Mouse (Mus musculus) intestine, embryonic 16.5 days (tissue): Measurements from ENCODE around the gene Sugct. TPM values are rescaled to one million over a fixed set of nuclear protein-coding genes. Genes with fewer than 3 reads are reported as not detected.

ENCODE experiments used
- ATAC-seq: fragments of 200-750 bp; cut with Nextera tagmentation; 2 replicates; pipeline ENCODE4 v1.8.0; 2017; ENCODE audit warnings: moderate TSS enrichment, moderate library complexity
- H3K27ac ChIP-seq: fragments of 300-500 bp; sonication (generic); 2 replicates; pipeline ENCODE4 v1.5.1; 2014; ENCODE audit warnings: mild to moderate bottlenecking, low read length
- H3K27me3 ChIP-seq: fragments of 300-500 bp; sonication (generic); replicated peaks from 2 replicates; pipeline ENCODE4 v1.6.1; 2014; ENCODE audit warnings: low read length, control low read depth, mixed read lengths; ENCODE audit not compliant: control insufficient read depth, insufficient read depth
- H3K36me3 ChIP-seq: fragments of 300-500 bp; sonication (generic); 2 replicates; pipeline ENCODE4 v1.6.1; 2014; ENCODE audit warnings: low read length, control low read depth; ENCODE audit not compliant: control insufficient read depth, insufficient read depth
- H3K4me1 ChIP-seq: fragments of 300-500 bp; sonication (generic); 2 replicates; pipeline ENCODE4 v1.6.1; 2014; ENCODE audit warnings: low read length, control low read depth, mixed read lengths; ENCODE audit not compliant: control insufficient read depth, insufficient read depth
- H3K4me2 ChIP-seq: fragments of 300-500 bp; sonication (generic); 2 replicates; pipeline ENCODE4 v1.6.1; 2014; ENCODE audit warnings: low read depth, low read length, control low read depth
- H3K4me3 ChIP-seq: fragments of 300-500 bp; sonication (generic); 2 replicates; pipeline ENCODE4 v1.5.1; 2014; ENCODE audit warnings: mild to moderate bottlenecking, low read length
- H3K9ac ChIP-seq: fragments of 300-500 bp; sonication (generic); 2 replicates; pipeline ENCODE4 v1.6.1; 2014; ENCODE audit warnings: low read depth, low read length
- H3K9me3 ChIP-seq: fragments of 300-500 bp; sonication (generic); 2 replicates; pipeline ENCODE4 v1.6.1; 2016; ENCODE audit warnings: low read length, control low read depth; ENCODE audit not compliant: control insufficient read depth
- WGBS: fragments of 180-500 bp; shearing (Covaris S2); extraction: QIAGEN DNeasy Blood & Tissue Kit; methylation state at CpG from one replicate; pipeline ENCODE4 v1.1.7; 2014; 5-methylcytosine and 5-hydroxymethylcytosine counted together
- polyA plus RNA-seq: library from polyadenylated mRNA; unstranded; fragments of >200 nt; fragmentation: Nextera tagmentation; extraction: Ambion mirVana; gene quantifications from 2 replicates; pipeline ENCODE4 v1.2.1, GENCODE M21; 2015

The Sugct gene
- 7.9 and 8.2 TPM in 2 replicates for polyA plus RNA-seq

DNA sequence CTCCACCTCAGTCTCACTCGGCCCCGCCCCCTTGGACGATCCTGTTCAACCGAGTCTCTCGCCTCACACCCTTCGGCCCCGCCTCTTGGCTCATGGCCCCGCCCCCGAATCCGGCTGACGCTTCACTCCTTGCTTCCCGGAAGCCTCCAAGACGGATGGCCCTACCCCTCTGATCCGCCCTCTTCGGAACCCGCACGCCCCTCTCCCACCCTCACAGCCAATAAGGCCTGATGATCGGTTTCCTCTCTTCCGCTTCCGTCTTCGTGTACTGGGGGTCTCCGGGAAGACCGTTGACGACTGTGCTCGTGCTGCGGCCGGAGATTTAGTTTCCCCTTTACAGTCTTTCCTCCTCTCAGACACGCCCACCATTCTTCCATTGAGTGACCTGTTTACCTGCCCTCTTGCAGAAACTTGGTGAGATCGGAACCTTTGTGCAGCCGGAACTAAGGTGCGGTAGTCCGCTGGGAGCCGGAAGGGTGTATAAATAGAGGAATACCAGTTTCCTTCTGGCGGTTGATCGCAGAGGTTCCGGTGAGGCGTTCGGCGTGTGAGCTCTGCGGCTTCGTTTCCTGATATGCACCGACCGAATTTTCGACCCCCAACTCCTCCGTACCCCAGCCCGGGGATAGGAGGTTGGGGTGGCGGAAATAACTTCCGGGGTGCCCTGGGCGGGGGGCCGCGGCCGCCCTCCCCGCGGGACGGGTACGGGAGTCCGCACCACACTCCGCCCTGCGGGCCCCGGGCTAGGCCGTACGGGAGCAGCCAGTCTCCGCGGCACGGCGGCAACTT lies at the start of gene Sugct, which contains the start of gene Mplkip:
Gene Sugct, minus strand, starts transcription at position 643 of the 789 bp plus-strand sequence.
Gene Mplkip, plus strand, starts transcription at position 282 of the 789 bp plus-strand sequence.
- peak within 1 kb of the TSS; percentile 96 for H3K9ac ChIP-seq
- WGBS = under 1% methylated on average over 66 of the region's 66 CpGs
- H3K4me3 ChIP-seq = peak within 1 kb of the TSS; percentile 76
- ATAC-seq = peak; percentile 98
- no peaks in the 10 kb centered on the region for H3K9me3 ChIP-seq
- peak within 1 kb of the TSS; percentile 74 for H3K4me2 ChIP-seq
- H3K27me3 ChIP-seq = no peaks in the 10 kb centered on the region
- H3K36me3 ChIP-seq = no peaks in the 10 kb centered on the region
- H3K27ac ChIP-seq = peak within 1 kb of the TSS; percentile 95
- H3K4me1 ChIP-seq = peaks cover 6% of the 10 kb centered on the region; the same call in 1 of the 2 replicates

DNA sequence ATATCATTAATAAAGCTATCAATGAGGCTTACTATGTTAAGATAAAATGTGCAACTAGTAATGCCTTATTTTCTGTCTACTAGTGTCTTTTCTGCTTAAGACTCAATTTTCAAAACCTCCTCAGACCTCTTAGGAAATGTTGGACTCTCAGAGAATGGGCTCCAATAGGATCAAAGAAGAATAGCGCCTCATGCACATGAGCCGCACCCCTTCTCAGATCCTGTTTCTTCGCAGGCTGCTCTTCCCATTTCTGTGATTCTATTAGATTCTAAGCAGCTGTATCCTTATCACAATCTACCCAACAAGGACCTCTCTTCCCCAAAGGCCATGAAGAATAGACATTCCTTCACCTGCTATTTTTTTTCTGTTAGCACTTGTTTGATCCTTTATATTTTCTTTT lies 33.4 kb upstream of the Sugct start:
- Histone ChIP-seq H3K4me1 (no peaks in the 10 kb centered on the region), H3K9me3 (no peaks in the 10 kb centered on the region), H3K9ac (no peak overlapping the region), H3K4me3 (no peak overlapping the region), H3K4me2 (no peak overlapping the region), H3K36me3 (no peaks in the 10 kb centered on the region), H3K27ac (no peak overlapping the region), H3K27me3 (no peaks in the 10 kb centered on the region)
- WGBS = 85% methylated on average over 3 of the region's 3 CpGs
- no peak for ATAC-seq

GRCm38 (mm10) chr13:17727922-17728321 lies 32.6 kb upstream of the Sugct start:
- Histone ChIP-seq H3K27me3 (no peaks in the 10 kb centered on the region), H3K36me3 (no peaks in the 10 kb centered on the region), H3K4me2 (no peak overlapping the region), H3K4me3 (no peak overlapping the region), H3K9me3 (no peaks in the 10 kb centered on the region), H3K27ac (no peak overlapping the region), H3K9ac (no peak overlapping the region), H3K4me1 (no peaks in the 10 kb centered on the region)
- no peak for ATAC-seq
- WGBS = 92% methylated on average over 4 of the region's 4 CpGs

DNA sequence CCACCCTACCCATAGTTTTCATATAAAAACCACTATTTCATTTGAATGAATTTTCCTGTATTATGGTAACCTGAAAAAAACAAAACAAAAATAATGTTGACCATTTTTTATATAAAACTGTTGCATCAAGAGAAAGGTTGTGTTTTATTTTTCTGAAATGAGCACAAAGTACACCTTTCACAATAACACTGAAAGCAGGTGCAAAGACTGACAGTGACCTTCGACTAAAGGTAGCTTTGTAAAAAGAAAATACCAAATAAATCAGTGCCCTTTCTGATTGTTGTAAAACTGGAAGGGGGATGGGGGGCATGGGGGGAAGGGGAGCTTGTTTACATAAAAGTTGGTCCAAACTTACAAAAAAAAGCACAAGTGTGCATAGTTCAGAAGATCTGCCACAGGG lies 22.0 kb upstream of the Sugct start:
- H3K27ac ChIP-seq = no peak overlapping the region
- no peak overlapping the region for H3K4me3 ChIP-seq
- no peak for ATAC-seq
- no peaks in the 10 kb centered on the region for H3K27me3 ChIP-seq
- H3K4me2 ChIP-seq = no peak overlapping the region
- H3K4me1 ChIP-seq = no peaks in the 10 kb centered on the region
- H3K9ac ChIP-seq = no peak overlapping the region
- H3K9me3 ChIP-seq = no peaks in the 10 kb centered on the region
- H3K36me3 ChIP-seq = no peaks in the 10 kb centered on the region
- WGBS = 92% methylated on average over 1 of the region's 1 CpGs

- 83% methylated on average over 5 of the region's 5 CpGs for WGBS
- Histone ChIP-seq H3K36me3 (no peaks in the 10 kb centered on the region), H3K4me2 (no peak overlapping the region), H3K27me3 (no peaks in the 10 kb centered on the region), H3K4me1 (no peaks in the 10 kb centered on the region), H3K9ac (no peak overlapping the region), H3K27ac (no peak overlapping the region), H3K4me3 (no peak overlapping the region), H3K9me3 (no peaks in the 10 kb centered on the region)
- no peak for ATAC-seq
These were observed 13.5 kb upstream of the Sugct start for GRCm38 (mm10) chr13:17708784-17709311.

- no peaks in the 10 kb centered on the region for H3K4me1 ChIP-seq
These were observed 10.0 kb upstream of the Sugct start for GRCm38 (mm10) chr13:17705188-17705826.

GRCm38 (mm10) chr13:17702311-17702710 lies 7.0 kb upstream of the Sugct start:
- H3K9me3 ChIP-seq = no peaks in the 10 kb centered on the region
- no peak overlapping the region for H3K9ac ChIP-seq
- H3K4me2 ChIP-seq = no peak overlapping the region
- no peak for ATAC-seq
- H3K4me1 ChIP-seq = 0 out of 2 replicates have a peak, but pooled peaks cover 3% of the 10 kb centered on the region
- no peaks in the 10 kb centered on the region for H3K27me3 ChIP-seq
- H3K27ac ChIP-seq = no peak overlapping the region
- no peak overlapping the region for H3K4me3 ChIP-seq
- no peaks in the 10 kb centered on the region for H3K36me3 ChIP-seq

More at GRCm38 (mm10) chr13:17705188-17705826, 10.0 kb upstream of the Sugct start:
- no peak overlapping the region for H3K4me2 ChIP-seq
- no peak overlapping the region for H3K27ac ChIP-seq
- no peak overlapping the region for H3K4me3 ChIP-seq
- no peak overlapping the region for H3K9ac ChIP-seq
- no peaks in the 10 kb centered on the region for H3K9me3 ChIP-seq
- 70% methylated on average over 6 of the region's 6 CpGs for WGBS
- no peak for ATAC-seq
- H3K27me3 ChIP-seq = no peaks in the 10 kb centered on the region
- H3K36me3 ChIP-seq = no peaks in the 10 kb centered on the region

DNA sequence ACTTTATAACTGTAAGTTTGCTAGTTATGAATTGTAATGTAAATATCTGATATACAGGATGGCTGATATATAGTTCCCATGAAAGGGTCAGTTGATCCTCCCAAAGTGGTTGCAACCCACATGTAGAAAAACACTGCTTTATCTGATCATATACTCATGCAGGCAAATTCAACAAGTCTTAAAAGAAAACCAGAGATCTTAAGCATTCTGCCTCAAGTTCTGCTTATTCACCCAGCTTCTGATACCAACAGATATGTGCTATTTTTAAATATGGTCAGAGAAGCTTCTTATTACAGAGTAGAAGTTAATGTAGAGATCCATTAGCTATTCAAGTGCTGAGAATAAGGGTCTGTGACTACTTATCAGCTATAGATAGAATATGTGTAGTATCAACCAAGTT lies 6.0 kb upstream of the Sugct start:
- H3K36me3 ChIP-seq = no peaks in the 10 kb centered on the region
- no peak overlapping the region for H3K4me3 ChIP-seq
- H3K9ac ChIP-seq = no peak overlapping the region
- H3K4me1 ChIP-seq = peaks cover 6% of the 10 kb centered on the region; the same call in 1 of the 2 replicates
- no peak for ATAC-seq
- H3K9me3 ChIP-seq = no peaks in the 10 kb centered on the region
- no peak overlapping the region for H3K27ac ChIP-seq
- H3K4me2 ChIP-seq = no peak overlapping the region
- H3K27me3 ChIP-seq = no peaks in the 10 kb centered on the region

- WGBS = 89% methylated on average over 3 of the region's 3 CpGs
- H3K4me3 ChIP-seq = no peak overlapping the region
These were observed 4.8 kb upstream of the Sugct start for GRCm38 (mm10) chr13:17700090-17700715.

More at GRCm38 (mm10) chr13:17700090-17700715, 4.8 kb upstream of the Sugct start:
- no peaks in the 10 kb centered on the region for H3K27me3 ChIP-seq
- H3K4me1 ChIP-seq = peaks cover 6% of the 10 kb centered on the region; the same call in 1 of the 2 replicates
- H3K9ac ChIP-seq = no peak overlapping the region
- H3K9me3 ChIP-seq = no peaks in the 10 kb centered on the region
- no peaks in the 10 kb centered on the region for H3K36me3 ChIP-seq
- no peak for ATAC-seq
- no peak overlapping the region for H3K4me2 ChIP-seq
- no peak overlapping the region for H3K27ac ChIP-seq
